Mouse (Mus musculus) induced T-regulatory cell, adult 2 months (primary cell): Measurements from ENCODE around the gene Olfr203.
"Not testable (repeated sequence)": the region's sequence is repeated elsewhere in the genome, so short reads cannot be mapped to it uniquely, and the experiment has no call there.

Experiments used
- DNase-seq: peaks from one replicate; pipeline ENCODE4 v3.0.0-alpha.2; 2012; ENCODE audit warnings: low read depth

Gene Olfr203

DNA sequence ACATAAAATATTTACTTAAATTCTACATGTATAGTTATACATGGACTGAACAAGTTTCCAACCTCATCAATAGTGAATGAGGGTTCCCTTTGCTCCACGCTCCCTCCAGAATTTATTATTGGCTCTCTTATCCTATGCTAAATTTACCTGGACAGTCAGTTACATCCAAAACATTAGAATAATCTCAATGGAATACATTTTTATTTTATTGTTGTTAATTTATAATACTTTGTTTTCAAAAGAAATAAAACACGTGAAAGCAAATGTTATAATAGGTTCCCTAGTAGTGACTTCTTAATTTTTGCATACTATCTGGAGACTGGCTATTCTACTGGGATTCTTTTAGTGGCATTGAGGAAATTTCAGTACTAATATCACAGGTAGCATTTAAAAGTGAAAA, at the start of gene Olfr203:
TSS of gene Olfr203 (plus strand) at position 301 of the 400 bp plus-strand sequence.
- no peak for DNase-seq

DNA sequence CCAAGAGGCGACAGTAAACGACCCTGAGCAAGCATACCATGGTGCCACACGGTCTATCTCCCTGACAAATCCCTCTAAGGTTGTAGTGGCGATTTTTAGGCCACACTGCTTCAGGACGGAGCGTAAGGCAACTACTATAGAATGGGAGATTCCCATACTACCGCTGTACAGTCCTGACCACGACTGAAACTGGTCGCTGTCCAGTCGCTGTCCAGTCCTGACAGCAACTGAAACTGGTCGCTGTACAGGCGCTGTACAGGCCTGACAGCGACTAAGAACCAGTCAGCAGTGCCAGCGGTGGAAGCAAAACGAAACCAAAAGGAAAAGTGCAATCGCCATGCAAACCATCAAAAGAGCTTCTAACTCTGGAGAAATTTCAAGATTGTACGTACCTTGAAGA, 49.0 kb upstream of the Olfr203 start:
- DNase-seq: no peak

- DNase-seq: not testable (repeated sequence)
Observed at GRCm38 (mm10) chr16:59269097-59269496, 29.6 kb upstream of the Olfr203 start.

DNA sequence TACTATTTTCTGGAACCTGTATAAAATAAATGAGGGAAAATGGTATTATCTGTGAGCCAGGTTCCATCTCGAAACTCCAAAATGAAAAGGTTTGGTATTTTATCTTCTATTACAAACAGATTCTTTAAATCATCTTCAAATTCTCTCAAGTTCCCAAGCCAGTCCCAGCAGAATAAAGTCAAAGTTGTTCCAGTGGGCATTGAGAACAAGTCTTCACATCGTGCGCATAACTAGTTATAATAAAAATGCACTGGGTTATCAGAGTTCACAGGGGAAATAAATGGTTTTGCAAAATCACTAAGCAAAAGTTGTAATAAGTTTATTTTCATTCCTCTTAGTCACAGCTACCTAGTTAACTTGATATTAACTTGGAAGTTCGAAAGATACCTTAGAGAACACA, 26.1 kb upstream of the Olfr203 start, which contains the start of gene Olfr201:
TSS of gene Olfr201 (minus strand) at position 101 of the 400 bp plus-strand sequence.
- DNase-seq: not testable (repeated sequence)

GRCm38 (mm10) chr16:59280542-59280941, 18.1 kb upstream of the Olfr203 start:
- DNase-seq: no peak

- DNase-seq: no peak
Observed at GRCm38 (mm10) chr16:59283476-59283875, 15.2 kb upstream of the Olfr203 start.

DNA sequence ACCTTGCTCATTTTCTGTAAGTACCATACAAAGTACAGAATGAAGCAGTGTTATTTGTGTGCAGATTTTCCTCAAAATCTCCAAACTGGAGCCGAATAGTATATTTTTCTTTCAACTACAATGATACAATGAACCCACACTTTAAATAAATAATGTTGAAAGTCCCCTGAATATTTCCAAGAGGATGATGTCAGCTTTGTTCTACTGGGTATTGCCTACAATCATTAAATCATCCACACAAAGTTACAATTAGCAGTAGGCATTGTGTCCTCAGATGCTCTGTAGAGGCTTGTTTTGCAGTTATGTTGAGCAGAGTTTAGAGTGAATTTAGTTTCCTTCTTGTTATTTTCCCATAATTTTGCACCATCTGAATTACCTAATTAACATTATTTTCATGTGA, 12.0 kb upstream of the Olfr203 start, which contains the start of gene Olfr202:
TSS of gene Olfr202 (minus strand) at position 101 of the 400 bp plus-strand sequence.
- no peak for DNase-seq

DNA sequence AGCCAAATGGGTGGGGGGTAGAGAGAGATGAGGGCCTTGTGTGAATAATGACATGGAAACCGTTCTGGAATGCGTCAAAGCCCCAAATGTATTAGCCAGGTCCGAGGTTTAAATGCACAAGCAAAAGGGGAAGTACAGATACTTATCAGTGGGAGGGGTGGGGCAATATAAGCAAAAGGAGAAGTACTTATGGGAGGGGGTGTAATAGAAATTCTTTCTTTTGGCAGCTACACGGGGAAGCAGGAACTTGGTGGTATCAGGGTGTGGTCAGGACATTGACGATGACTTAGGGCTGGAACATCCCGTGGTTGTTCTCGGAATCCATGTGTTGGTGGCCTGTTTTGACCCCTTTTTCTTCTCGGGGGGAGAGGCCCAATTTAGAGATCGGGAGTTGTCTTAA, 11.1 kb upstream of the Olfr203 start:
- DNase-seq: not testable (repeated sequence)

- DNase-seq: no peak
Observed at GRCm38 (mm10) chr16:59318148-59318547, 19.5 kb downstream of the Olfr203 start, which contains the start of gene Olfr204. Gene Olfr204, minus strand, starts transcription at chr16:59318248.

- DNase-seq: not testable (repeated sequence)
Observed at GRCm38 (mm10) chr16:59323262-59323661, 24.6 kb downstream of the Olfr203 start.

DNA sequence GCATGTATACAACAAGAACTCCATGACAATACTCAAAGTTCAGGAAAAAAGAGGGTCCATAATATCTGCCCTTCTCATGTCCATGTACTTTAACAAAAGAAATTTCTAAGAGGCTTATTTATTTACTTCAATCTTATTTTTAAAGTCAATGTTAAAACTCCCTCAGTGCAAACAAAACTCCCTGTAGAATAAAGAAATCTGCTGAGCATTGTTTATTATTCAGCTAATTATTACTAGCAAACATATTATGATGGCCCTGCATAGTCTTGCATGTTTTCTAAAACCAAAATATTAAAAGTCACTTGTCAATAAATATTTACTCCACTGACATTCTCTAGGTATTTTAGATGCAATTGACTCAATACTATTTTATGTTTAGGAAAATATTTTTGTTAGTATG, 32.4 kb downstream of the Olfr203 start, which contains the start of gene Olfr205:
TSS of gene Olfr205 (minus strand) at position 101 of the 400 bp plus-strand sequence.
- DNase-seq: no peak

DNA sequence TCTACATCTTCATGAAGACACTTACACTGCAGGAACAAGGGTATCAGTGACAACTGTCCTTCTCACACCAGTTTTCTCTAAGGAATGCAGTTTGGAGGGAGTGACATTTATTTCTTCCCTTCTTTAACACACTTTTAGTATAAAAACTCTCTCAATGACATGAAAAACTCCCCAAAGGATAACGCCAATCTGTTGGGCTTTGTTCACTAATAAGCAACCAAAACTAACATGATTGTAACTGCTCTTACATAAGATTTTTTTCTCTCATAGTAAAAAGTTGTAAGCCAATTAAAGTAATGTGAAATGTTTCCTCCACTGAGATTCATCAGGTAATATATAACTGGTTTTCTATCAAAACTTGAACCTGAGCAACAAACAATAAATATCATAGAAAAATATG, 50.5 kb downstream of the Olfr203 start, which contains the start of gene Olfr206:
TSS of gene Olfr206 (minus strand) at position 101 of the 400 bp plus-strand sequence.
- no peak for DNase-seq
